Mouse (Mus musculus) midbrain, embryonic 12.5 days (tissue): ENCODE measurements around the gene Osmr. TPM values are rescaled to one million over a fixed set of nuclear protein-coding genes. Genes with fewer than 3 reads are reported as not detected.
A peak's percentile ranks its signal among the peaks of the same experiment; 100 is the strongest.

Source experiments
- ATAC-seq: fragments of 200-750 bp; cut with Nextera tagmentation; 2 replicates; pipeline ENCODE4 v1.8.0; 2017; ENCODE audit warnings: low read depth, moderate TSS enrichment, moderate library complexity; ENCODE audit not compliant: low FRiP score
- H3K27ac ChIP-seq: fragments of 300-500 bp; sonication (generic); replicated peaks from 2 replicates; pipeline ENCODE4 v1.5.1; 2016; ENCODE audit warnings: mild to moderate bottlenecking
- H3K27me3 ChIP-seq: fragments of 300-500 bp; sonication (generic); 2 replicates; pipeline ENCODE4 v1.6.1; 2016; ENCODE audit warnings: mild to moderate bottlenecking
- H3K36me3 ChIP-seq: fragments of 300-500 bp; sonication (generic); 2 replicates; pipeline ENCODE4 v1.6.1; 2016
- H3K4me1 ChIP-seq: fragments of 300-500 bp; sonication (generic); 2 replicates; pipeline ENCODE4 v1.6.1; 2016
- H3K4me2 ChIP-seq: fragments of 300-500 bp; sonication (generic); replicated peaks from 2 replicates; pipeline ENCODE4 v1.6.1; 2016; ENCODE audit warnings: mild to moderate bottlenecking, moderate library complexity
- H3K4me3 ChIP-seq: fragments of 300-500 bp; sonication (generic); 2 replicates; pipeline ENCODE4 v1.5.1; 2016; ENCODE audit warnings: mild to moderate bottlenecking
- H3K9ac ChIP-seq: fragments of 300-500 bp; sonication (generic); replicated peaks from 2 replicates; pipeline ENCODE4 v1.6.1; 2016; ENCODE audit warnings: mild to moderate bottlenecking, moderate library complexity
- H3K9me3 ChIP-seq: fragments of 300-500 bp; sonication (generic); 2 replicates; pipeline ENCODE4 v1.6.1; 2016; ENCODE audit warnings: mild to moderate bottlenecking
- WGBS: fragments of 180-500 bp; shearing (Covaris S2); methylation state at CpG from one replicate; pipeline ENCODE4 v1.1.7; 2016; 5-methylcytosine and 5-hydroxymethylcytosine counted together
- polyA plus RNA-seq: library from polyadenylated mRNA; unstranded; fragments of >200 nt; fragmentation: Nextera tagmentation; extraction: Ambion mirVana; gene quantifications from 2 replicates; pipeline ENCODE4 v1.2.1, GENCODE M21; 2016

The Osmr gene
- polyA plus RNA-seq, 1 experiment from 2014 or later: 0.70 TPM

DNA sequence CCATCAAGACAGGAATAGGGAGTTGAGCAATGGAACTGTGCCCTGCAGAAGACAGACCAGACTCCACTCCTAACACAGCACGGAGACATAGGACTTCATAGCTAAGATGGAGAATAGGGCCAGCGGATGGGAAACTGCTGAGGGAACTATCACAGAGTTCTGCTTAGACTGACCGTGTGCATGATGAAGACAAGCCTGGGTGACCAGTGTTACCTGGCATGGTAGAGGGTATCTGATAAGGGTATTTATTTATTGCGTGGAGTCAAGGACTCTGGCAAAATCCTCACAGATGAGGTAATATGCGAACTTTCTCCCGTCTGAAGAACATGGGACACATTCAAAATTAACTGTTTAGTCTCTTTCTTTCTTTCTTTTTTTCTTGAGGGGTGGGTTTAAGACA is 9.5 kb upstream of the Osmr start:
- 89% methylated on average over 6 of the region's 6 CpGs for WGBS
- Histone ChIP-seq H3K36me3 (no peaks in the 10 kb centered on the region), H3K27ac (no peak overlapping the region), H3K9ac (no peak overlapping the region), H3K4me1 (no peaks in the 10 kb centered on the region), H3K4me3 (no peak overlapping the region), H3K9me3 (no peaks in the 10 kb centered on the region), H3K27me3 (peaks cover 7% of the 10 kb centered on the region), H3K4me2 (no peak overlapping the region)
- ATAC-seq: no peak

DNA sequence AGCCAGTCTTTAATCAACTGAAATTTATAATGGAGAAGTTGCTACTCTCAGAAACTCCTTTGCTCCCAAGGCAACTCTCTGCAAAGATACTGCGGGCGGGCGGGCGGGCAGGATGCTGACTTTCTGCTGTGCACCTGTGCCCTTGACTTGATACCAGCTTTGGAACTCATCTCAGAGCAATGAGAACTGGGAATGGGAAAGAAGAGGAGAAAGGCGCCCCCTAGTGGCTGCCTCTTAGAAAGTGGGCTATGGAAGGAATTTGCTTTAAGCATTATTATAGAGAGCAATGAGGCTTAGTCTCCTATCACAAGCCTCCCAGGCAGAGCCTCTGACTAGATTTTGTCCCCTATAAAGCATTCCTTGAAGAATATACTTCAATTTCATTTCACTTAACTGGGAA is 9.0 kb upstream of the Osmr start:
- no peaks in the 10 kb centered on the region for H3K4me1 ChIP-seq
- 47% methylated on average over 5 of the region's 5 CpGs for WGBS

DNA sequence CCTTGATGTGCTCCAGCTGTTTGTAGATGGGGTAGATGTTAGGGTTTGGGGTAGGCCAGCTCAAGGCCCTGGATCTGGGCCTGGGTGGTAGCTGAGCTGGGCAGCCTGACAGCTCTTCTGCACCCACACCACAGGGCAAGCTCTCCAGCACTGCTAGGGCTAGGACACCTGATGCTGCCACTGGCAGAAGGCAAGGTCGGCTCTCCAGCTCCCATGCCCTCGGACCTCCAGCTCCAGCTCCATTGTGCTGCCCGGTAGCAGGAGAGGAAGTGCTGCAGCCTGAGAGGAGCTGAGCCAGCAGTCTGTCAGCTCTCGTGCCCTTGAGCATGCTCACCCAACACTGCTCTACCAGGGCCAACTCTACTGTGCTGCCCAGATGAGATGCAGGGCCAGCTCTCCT is 8.3 kb upstream of the Osmr start:
- no peaks in the 10 kb centered on the region for H3K36me3 ChIP-seq
- H3K4me1 ChIP-seq: no peaks in the 10 kb centered on the region
- H3K9ac ChIP-seq: no peak overlapping the region
- peaks cover 7% of the 10 kb centered on the region for H3K27me3 ChIP-seq
- peak; percentile 52; the same call in 1 of the 2 replicates for ATAC-seq
- 85% methylated on average over 4 of the region's 4 CpGs for WGBS
- no peak overlapping the region for H3K4me3 ChIP-seq
- H3K9me3 ChIP-seq: no peaks in the 10 kb centered on the region
- H3K4me2 ChIP-seq: no peak overlapping the region
- no peak overlapping the region for H3K27ac ChIP-seq

More for the DNA sequence above, 9.0 kb upstream of the Osmr start:
- no peak overlapping the region for H3K4me3 ChIP-seq
- no peaks in the 10 kb centered on the region for H3K36me3 ChIP-seq
- H3K27ac ChIP-seq: no peak overlapping the region
- peaks cover 7% of the 10 kb centered on the region for H3K27me3 ChIP-seq
- H3K9me3 ChIP-seq: no peaks in the 10 kb centered on the region
- H3K9ac ChIP-seq: no peak overlapping the region
- no peak for ATAC-seq
- no peak overlapping the region for H3K4me2 ChIP-seq

DNA sequence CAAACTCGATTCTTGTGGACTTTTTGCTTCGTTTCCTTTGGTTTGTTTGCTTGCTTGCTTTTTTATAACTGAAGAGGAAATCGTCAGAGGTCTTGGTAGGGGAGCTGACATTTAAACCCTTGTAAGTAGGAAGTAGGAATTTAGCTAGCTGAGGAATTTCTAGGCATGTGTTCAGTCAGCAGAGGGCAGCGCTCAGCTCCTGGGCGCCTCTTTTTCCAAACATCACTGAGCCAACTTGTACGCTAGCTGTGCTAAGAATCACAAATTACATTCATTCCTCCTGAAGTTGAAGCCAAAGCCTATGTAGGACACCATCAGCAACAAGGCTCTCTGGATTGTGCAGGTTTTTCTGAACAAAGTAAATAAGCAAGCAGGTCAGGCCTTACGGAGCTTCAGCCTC is 7.4 kb upstream of the Osmr start:
- Histone ChIP-seq H3K9me3 (no peaks in the 10 kb centered on the region), H3K27ac (no peak overlapping the region), H3K4me3 (no peak overlapping the region), H3K4me2 (no peak overlapping the region), H3K9ac (no peak overlapping the region), H3K4me1 (no peaks in the 10 kb centered on the region), H3K27me3 (peaks cover 7% of the 10 kb centered on the region), H3K36me3 (no peaks in the 10 kb centered on the region)
- 42% methylated on average over 7 of the region's 7 CpGs for WGBS
- ATAC-seq: no peak

DNA sequence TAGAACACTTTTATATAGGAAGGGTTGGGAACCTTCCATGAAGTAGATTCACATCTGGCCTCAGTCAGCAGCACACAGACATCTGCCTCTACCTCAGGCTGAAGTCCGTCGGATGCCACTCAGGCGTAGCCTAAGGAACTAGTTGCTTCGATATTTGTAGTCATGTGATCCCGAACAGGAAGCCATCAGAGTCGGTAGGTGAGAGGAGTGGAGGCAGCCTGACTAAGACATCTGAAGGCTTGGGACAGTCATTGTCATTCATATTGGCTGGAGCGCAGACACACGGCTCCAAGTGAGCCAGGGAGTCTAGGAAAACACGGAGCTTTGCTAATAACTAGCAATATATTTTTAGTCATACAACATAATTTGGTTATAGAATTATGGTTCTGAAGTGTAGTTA is 6.4 kb upstream of the Osmr start:
- Histone ChIP-seq H3K9ac (no peak overlapping the region), H3K9me3 (no peaks in the 10 kb centered on the region), H3K27ac (no peak overlapping the region), H3K36me3 (no peaks in the 10 kb centered on the region), H3K4me2 (no peak overlapping the region), H3K4me1 (no peaks in the 10 kb centered on the region), H3K4me3 (no peak overlapping the region), H3K27me3 (peaks cover 12% of the 10 kb centered on the region)
- 82% methylated on average over 9 of the region's 9 CpGs for WGBS
- no peak for ATAC-seq

DNA sequence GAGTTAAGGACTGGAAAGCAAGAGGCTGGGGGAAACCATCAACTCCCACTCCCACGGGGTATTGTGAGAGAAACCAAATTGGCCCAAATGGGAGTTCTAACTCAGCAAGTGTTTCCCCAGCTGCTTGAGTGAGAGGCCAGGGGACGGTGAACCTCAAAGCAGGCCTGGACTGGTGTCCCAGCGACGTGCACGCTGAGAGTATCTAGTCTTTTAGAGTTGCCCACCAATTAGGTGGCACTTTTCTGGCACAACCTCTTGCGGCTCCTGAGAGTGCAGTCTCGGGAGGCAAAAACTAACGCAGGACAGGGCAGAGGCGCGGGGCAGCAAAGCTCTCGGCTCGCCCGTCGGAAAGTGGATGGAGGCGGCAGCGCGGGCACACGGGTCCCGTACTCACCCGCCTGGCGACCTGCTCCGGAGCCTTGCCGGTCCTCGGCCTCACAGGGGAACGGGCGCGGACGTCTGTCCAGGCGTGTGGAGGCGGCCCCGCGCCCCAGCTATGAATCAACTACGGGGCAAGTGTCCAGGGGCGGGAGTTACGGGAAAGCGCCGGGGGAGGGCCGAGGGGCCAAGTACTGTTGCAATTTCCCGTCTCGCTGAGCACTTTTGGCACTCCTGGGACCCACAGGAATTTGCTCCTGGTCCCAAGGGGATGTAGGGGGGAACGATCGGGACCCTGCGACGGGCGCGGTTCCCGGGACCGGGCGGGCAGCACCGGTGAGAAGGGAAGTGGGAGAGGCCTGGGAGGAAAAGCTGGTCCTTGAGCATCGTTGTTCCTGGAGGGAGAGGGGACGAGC is 765 bp downstream of the Osmr start:
- Histone ChIP-seq H3K4me2 (peak overlapping the region; percentile 59), H3K27me3 (peaks cover 59% of the 10 kb centered on the region), H3K4me3 (peak overlapping the region; percentile 39), H3K27ac (no peak overlapping the region), H3K9me3 (no peaks in the 10 kb centered on the region), H3K4me1 (peaks cover 11% of the 10 kb centered on the region; the same call in 1 of the 2 replicates), H3K36me3 (no peaks in the 10 kb centered on the region), H3K9ac (peak overlapping the region; percentile 46)
- peak; percentile 56; the same call in 1 of the 2 replicates for ATAC-seq
- WGBS: under 1% methylated on average over 52 of the region's 52 CpGs

DNA sequence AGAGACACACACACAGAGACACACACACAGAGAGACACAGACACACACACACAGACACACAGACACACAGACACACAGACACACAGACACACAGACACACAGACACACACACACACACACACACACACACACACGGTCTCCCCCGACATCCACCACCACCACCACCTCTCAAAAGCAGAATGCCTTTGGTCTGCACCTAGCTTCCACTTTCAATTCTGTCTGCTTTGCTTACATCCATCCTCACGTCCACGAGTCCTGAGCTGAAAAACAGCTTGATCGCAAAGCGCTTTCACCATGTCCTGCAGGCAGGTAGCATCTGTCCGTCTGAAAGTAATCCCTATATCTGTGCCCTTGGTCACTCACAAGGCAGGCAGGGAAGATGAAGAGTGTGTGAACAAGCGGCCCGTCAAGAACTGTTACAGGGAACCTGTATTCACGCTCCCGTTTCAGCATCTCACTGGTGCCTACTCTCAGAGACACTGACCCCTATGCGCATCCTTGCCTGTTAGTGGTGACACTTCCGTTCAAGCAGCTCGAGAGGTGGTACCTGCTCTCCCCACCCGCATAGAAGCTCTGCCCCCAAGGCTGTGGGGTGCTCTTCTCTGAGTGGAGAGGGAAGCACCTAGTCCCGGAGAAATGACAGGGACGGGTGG is 1.5 kb downstream of the Osmr start:
- Histone ChIP-seq H3K9me3 (no peaks in the 10 kb centered on the region), H3K36me3 (no peaks in the 10 kb centered on the region), H3K27ac (no peak overlapping the region), H3K4me1 (peaks cover 11% of the 10 kb centered on the region; the same call in 1 of the 2 replicates), H3K9ac (no peak overlapping the region), H3K4me2 (peak overlapping the region; percentile 59), H3K27me3 (peaks cover 65% of the 10 kb centered on the region), H3K4me3 (peak overlapping the region; percentile 1; the same call in 1 of the 2 replicates)
- 34% methylated on average over 17 of the region's 17 CpGs for WGBS
- no peak for ATAC-seq

DNA sequence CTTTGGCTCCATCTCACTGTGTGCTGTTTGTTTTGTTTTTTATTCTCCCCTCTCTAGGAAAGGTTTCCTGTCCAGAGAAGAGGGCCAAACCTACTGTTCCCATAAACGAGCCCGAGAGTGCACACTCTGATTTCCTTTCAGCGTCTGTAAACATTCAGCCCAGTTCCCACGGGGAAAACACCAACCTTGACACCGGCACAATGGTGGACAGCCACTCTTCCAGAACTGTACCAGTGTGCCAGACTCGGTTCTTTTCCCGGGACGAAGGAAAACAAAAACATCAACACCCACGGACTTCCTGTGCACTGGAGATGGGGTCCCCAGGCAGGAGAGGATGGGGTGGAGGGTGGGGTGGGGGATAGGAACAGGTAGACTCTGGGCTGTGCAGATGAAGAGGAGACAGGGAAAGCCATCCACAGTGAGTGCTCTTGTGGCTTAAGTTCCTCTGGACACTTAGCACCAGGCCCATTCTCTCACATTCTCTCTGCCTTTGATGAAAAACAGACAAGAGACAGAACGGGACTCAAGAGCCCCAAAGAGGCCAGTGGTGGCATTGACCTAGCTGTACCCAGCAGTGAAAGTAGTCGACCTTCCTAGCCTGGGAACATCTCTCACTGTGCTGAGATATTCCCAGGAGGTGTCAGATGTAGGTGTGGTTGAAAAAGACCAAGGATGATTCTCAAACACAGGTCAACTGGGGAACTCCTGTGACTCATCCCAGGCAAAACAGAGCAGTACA is 3.0 kb downstream of the Osmr start:
- Histone ChIP-seq H3K4me1 (peaks cover 11% of the 10 kb centered on the region; the same call in 1 of the 2 replicates), H3K27ac (no peak overlapping the region), H3K36me3 (no peaks in the 10 kb centered on the region), H3K27me3 (peaks cover 66% of the 10 kb centered on the region), H3K9ac (no peak overlapping the region), H3K9me3 (no peaks in the 10 kb centered on the region), H3K4me3 (no peak overlapping the region), H3K4me2 (no peak overlapping the region)
- WGBS: 74% methylated on average over 11 of the region's 11 CpGs
- ATAC-seq: no peak

DNA sequence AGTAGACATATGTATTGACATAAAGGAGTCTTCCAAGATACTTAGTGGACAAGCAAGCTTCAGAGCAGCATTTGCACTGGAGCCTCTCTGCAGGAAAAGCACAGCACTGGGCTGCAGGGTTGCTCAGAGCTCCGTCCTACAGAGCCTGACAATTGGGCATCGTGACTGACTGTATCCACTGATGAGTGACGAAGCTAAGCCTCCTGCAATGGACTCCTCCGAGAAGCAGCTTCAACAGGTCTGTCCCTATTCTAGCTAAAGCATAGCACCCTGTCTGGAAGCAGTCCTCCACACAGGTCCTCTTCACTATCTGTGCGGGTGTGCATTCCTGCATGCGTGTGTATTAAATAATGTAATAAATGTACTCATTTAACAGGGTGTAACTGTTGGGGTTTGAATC is 7.9 kb downstream of the Osmr start:
- Histone ChIP-seq H3K27ac (no peak overlapping the region), H3K4me3 (no peak overlapping the region), H3K9me3 (no peaks in the 10 kb centered on the region), H3K27me3 (peaks cover 45% of the 10 kb centered on the region), H3K4me1 (no peaks in the 10 kb centered on the region; the same call in 1 of the 2 replicates), H3K9ac (no peak overlapping the region), H3K36me3 (no peaks in the 10 kb centered on the region), H3K4me2 (no peak overlapping the region)
- peak; percentile 63; the same call in 1 of the 2 replicates for ATAC-seq
- WGBS: 20% methylated on average over 6 of the region's 6 CpGs

DNA sequence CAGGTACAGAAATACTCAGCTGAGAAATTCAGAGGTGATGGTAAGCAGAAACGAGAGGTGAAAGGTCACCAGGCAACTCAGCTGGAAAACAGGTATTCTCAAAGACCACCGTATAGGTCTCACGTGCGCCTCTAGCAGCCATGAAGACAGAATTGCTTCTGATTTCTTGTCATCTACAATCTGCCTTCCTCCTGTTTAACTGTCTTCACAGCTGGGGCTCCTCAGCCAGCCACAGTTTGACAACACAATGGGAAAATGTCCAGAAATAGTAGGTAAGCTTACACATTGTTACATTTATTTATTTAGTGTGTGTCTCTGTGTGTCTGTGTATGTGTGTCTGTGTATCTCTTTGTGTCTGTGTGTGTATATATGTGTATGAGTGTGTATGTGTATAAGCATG is 12.6 kb downstream of the Osmr start:
- Histone ChIP-seq H3K9ac (no peak overlapping the region), H3K9me3 (no peaks in the 10 kb centered on the region), H3K4me3 (no peak overlapping the region), H3K4me1 (no peaks in the 10 kb centered on the region; the same call in 1 of the 2 replicates), H3K27me3 (peaks cover 25% of the 10 kb centered on the region), H3K4me2 (no peak overlapping the region), H3K36me3 (no peaks in the 10 kb centered on the region), H3K27ac (no peak overlapping the region)
- 88% methylated on average over 4 of the region's 4 CpGs for WGBS
- ATAC-seq: no peak

DNA sequence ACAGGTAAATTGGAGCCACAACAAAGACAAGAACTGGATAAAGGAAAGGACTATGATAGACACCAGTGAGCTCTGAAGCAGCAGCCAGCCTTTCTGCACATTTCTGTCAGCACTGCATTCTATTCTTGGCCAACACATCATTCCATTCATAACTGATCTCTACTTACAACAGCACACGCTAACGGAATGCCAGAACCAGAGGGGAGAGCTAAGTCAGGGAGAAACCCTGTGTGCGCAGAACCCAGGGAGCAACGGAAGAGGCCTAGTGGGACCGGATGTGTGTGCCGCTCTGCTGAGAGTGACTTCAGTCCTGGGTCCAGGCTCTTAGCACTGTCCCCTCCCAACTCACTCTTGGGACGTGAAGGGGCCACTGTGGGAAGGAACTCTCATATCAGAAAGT is 13.2 kb downstream of the Osmr start:
- no peak overlapping the region for H3K9ac ChIP-seq
- no peak overlapping the region for H3K4me2 ChIP-seq
- WGBS: 88% methylated on average over 7 of the region's 7 CpGs
- H3K27ac ChIP-seq: no peak overlapping the region
- ATAC-seq: no peak
- H3K4me3 ChIP-seq: no peak overlapping the region
- H3K4me1 ChIP-seq: no peaks in the 10 kb centered on the region; the same call in 1 of the 2 replicates
- H3K27me3 ChIP-seq: peaks cover 25% of the 10 kb centered on the region
- H3K9me3 ChIP-seq: no peaks in the 10 kb centered on the region
- no peaks in the 10 kb centered on the region for H3K36me3 ChIP-seq

DNA sequence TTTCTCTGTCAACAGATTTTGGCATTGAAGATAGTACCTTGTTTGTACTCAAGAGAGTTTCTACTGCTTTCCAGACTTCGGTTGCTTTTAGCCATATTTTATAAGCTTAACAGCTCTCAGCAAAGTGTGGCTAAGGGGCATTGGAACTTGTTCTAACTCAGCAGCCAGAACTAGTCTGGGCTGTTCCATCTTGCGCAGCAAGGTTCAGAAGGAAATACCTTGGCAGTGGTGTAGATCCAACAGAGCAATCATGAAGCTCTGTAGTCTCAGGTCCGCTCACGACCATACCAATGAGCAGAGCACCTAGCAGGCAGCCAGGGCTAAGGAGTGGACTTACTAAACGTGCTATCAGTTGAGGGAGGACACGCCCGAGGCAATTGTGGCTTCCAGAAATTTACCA is 15.0 kb downstream of the Osmr start:
- Histone ChIP-seq H3K36me3 (no peaks in the 10 kb centered on the region), H3K4me3 (no peak overlapping the region), H3K27ac (no peak overlapping the region), H3K9ac (no peak overlapping the region), H3K27me3 (peaks cover 24% of the 10 kb centered on the region), H3K4me1 (no peaks in the 10 kb centered on the region), H3K9me3 (no peaks in the 10 kb centered on the region), H3K4me2 (no peak overlapping the region)
- WGBS: 92% methylated on average over 7 of the region's 7 CpGs
- ATAC-seq: no peak
